Mouse (Mus musculus) cerebellum, adult 2 months (tissue): ENCODE measurements around the gene Eme1.

Experiments
- CTCF ChIP-seq: fragments of 200-500 bp; IDR thresholded peaks from 2 replicates; pipeline ENCODE4 v1.5.1; 2011; ENCODE audit warnings: low read depth, mild to moderate bottlenecking, control low read depth, low read length, moderate library complexity, borderline replicate concordance; ENCODE audit not compliant: insufficient read depth
- POLR2A ChIP-seq: fragments of 200-500 bp; IDR thresholded peaks from 2 replicates; pipeline ENCODE4 v1.6.1; 2011; ENCODE audit warnings: low read length, control low read depth, borderline replicate concordance; ENCODE audit not compliant: insufficient read depth

- no peak for TF ChIP-seq CTCF
- no peak for TF ChIP-seq POLR2A
These were observed 28.7 kb upstream of the Eme1 start for GRCm38 (mm10) chr11:94682427-94682826.
